Mouse (Mus musculus) bone marrow macrophage, adult 2 months (primary cell): ENCODE measurements around the gene Ccdc175.

Experiments used
- CTCF ChIP-seq: IDR thresholded peaks from 2 replicates; pipeline ENCODE4 v1.5.1; 2012; ENCODE audit warnings: low read depth, mild to moderate bottlenecking, low read length, moderate library complexity
- POLR2A ChIP-seq: IDR thresholded peaks from 2 replicates; pipeline ENCODE4 v1.6.1; 2012; ENCODE audit warnings: mild to moderate bottlenecking, low read depth, low read length, borderline replicate concordance

GRCm38 (mm10) chr12:72150786-72151185 lies 34.0 kb downstream of the Ccdc175 start:
- TF ChIP-seq POLR2A: no peak
- no peak for TF ChIP-seq CTCF
